Mouse (Mus musculus) CH12F3 (cell line): Measurements from ENCODE around the gene Slc25a51.

Experiments
- in situ Hi-C: fragments of 300-500 bp; cut with MboI; formaldehyde crosslinking; loops from 2 replicates; pipeline ENCODE4 v1.14.3; 2020; ENCODE audit warnings: low sequenced_read_pairs

Slc25a51 gene

GRCm38 (mm10) chr4:45426724-45427457 lies 18.3 kb upstream of the Slc25a51 start:
- in situ Hi-C loops, result no loop called here

GRCm38 (mm10) chr4:45423406-45423805 lies 14.8 kb upstream of the Slc25a51 start:
- in situ Hi-C loops, result no loop called here

GRCm38 (mm10) chr4:45422640-45423039 lies 14.1 kb upstream of the Slc25a51 start:
- in situ Hi-C loops, result no loop called here

- in situ Hi-C loops, result no loop called here
Measured at GRCm38 (mm10) chr4:45421519-45422260, 13.1 kb upstream of the Slc25a51 start.

- in situ Hi-C loops, result no loop called here
Measured at GRCm38 (mm10) chr4:45420733-45421132, 12.2 kb upstream of the Slc25a51 start.

- in situ Hi-C loops, result loop anchor here (10.0 kb wide), 1 partner anchor 346 kb away; no protein-coding TSS in a partner anchor
Measured at GRCm38 (mm10) chr4:45419051-45419450, 10.5 kb upstream of the Slc25a51 start.

- in situ Hi-C loops, result loop anchor here (10.0 kb wide), 1 partner anchor 346 kb away; no protein-coding TSS in a partner anchor
Measured at GRCm38 (mm10) chr4:45418229-45418950, 9.8 kb upstream of the Slc25a51 start.

GRCm38 (mm10) chr4:45416314-45416713 lies 7.7 kb upstream of the Slc25a51 start:
- in situ Hi-C loops, result loop anchor here (10.0 kb wide), 1 partner anchor 348 kb away; no protein-coding TSS in a partner anchor

GRCm38 (mm10) chr4:45413674-45414338 lies 5.2 kb upstream of the Slc25a51 start:
- in situ Hi-C loops, result loop anchor here (10.0 kb wide), 1 partner anchor 351 kb away; no protein-coding TSS in a partner anchor

GRCm38 (mm10) chr4:45412433-45413192 lies 4.0 kb upstream of the Slc25a51 start:
- in situ Hi-C loops, result loop anchor here (10.0 kb wide), 1 partner anchor 352 kb away; no protein-coding TSS in a partner anchor

- in situ Hi-C loops, result loop anchor here (10.0 kb wide), 1 partner anchor 354 kb away; no protein-coding TSS in a partner anchor
Measured at GRCm38 (mm10) chr4:45411181-45411790, 2.7 kb upstream of the Slc25a51 start.

- in situ Hi-C loops, result no loop called here
Measured at GRCm38 (mm10) chr4:45409270-45409669, 704 bp upstream of the Slc25a51 start.

GRCm38 (mm10) chr4:45407703-45408334 lies 747 bp downstream of the Slc25a51 start:
- in situ Hi-C loops, result no loop called here

- in situ Hi-C loops, result no loop called here
Measured at GRCm38 (mm10) chr4:45407001-45407702, 1.4 kb downstream of the Slc25a51 start.

GRCm38 (mm10) chr4:45406397-45406796 lies 2.2 kb downstream of the Slc25a51 start:
- in situ Hi-C loops, result no loop called here

GRCm38 (mm10) chr4:45405315-45405714 lies 3.3 kb downstream of the Slc25a51 start:
- in situ Hi-C loops, result no loop called here

GRCm38 (mm10) chr4:45404086-45404485 lies 4.5 kb downstream of the Slc25a51 start:
- in situ Hi-C loops, result no loop called here

GRCm38 (mm10) chr4:45403499-45403878 lies 5.1 kb downstream of the Slc25a51 start:
- in situ Hi-C loops, result no loop called here
